Mouse (Mus musculus): Measurements from ENCODE around the gene Nwd2. TPM values are rescaled to one million over a fixed set of nuclear protein-coding genes. Genes with fewer than 3 reads are reported as not detected.

Nwd2 gene
- total RNA-seq, 2 experiments from 2014 or later, result not detected

DNA sequence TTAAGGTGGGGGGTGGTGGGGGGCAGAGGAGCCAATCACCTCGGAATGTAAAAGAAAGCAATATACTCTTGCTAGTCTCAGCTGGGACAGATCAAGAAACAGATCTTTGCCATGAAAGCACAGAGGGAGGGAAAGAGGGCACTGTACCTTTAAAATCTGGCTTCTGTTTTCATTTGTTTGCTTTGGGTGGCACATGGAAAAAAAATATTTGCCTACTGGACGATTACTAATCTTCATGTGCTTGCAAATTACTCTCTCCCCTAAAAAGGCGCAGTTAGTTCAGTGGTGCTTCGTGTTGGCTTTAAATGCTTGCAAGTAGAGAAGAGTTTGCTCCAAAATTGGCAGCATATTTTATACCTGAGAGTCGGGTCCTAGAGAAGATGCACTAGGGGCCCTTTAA lies 177.0 kb downstream of the Nwd2 start:
- no peak for DNase-seq
- intact Hi-C loops (cut with DNase I), result no loop called here

DNA sequence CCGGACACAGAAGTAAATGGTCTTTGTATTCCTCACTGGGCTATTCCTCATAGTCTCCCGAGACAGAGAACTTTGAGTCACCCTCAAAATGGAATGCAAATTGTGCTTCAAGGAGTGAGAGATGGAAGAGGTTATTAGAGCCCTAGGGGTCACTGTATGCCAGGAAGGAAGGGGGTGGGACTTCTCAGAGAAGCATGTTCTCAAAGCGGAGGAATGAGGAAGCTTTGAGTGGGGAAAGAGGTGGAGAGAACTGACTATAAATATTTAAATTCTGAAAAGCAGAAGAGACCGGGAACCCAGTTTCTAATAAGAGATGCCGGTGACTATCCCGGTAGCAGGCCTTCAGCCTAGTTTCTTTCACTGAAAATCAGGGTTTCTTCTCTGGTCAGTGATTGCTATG lies 178.1 kb downstream of the Nwd2 start:
- intact Hi-C loops (cut with DNase I), result no loop called here
- DNase-seq, result no peak

DNA sequence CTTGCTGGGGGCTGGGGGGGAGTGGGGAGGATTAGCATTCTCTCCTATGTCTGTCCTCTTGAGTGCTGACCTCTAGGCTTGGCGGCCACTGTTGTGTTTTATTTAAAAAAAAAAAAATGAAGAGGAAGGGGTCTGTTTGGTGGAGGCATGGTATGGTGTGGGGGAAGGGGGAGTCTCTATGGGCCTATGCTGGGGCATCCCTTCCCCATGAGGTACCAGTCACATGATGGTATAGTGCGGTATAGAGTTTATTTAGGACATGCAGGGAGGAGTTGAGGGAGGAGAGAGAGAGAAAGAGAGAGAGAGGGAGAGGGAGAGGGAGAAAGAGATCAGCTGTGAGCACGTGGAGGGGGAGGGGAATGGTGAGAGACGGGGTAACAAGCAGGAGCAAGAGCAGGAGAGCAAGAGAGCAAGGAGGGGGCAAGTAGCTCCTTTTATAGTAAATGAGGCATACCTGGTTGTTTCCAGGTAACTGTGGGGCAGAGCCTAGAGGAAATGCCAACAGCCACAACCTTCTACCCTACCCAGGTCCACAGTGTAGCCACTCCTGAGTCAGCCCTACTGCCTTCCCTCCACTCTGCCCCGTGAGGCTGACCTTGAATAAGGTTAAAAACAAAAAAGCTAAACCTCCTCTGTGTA lies 178.6 kb downstream of the Nwd2 start:
- intact Hi-C loops (cut with DNase I), result no loop called here
- DNase-seq, result no peak

DNA sequence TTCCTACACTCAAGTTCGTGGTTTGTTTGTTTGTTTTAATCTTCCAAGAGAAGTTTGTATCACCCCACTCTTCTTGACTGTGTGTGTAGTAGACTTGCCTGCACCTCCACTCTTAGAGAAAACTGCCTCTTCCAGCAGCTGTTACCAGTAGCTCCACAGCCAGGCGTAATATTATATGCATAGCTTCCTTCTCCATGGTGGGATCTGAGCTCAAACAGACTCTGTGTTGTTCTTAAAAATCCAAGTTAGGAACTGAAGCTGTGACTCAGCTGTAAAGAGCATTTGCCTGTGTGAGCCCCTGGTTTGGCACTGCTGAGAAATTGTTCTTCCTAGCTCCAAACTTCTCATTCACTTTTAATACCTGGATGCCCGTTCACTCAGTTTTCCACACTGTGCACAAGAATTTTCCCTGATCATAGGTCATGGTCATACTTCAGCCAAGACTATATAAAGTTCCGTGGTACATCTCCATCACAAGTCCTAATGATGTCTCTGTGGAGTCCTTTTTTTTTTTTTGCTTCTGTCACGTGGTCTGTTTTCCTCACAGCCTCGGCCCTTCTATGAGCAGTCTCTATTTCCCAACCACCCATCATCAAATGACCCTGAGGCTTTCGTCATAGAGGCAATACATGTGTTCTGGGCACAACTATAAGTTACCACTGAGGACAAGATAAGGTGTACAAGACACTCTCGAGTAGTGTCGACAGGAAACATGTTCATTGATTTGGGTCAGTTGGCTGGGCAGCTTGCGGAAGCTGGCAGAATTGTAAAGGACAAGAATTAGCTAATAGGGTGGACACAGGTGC lies 179.7 kb downstream of the Nwd2 start:
- intact Hi-C loops (cut with DNase I), result no loop called here
- no peak for DNase-seq

DNA sequence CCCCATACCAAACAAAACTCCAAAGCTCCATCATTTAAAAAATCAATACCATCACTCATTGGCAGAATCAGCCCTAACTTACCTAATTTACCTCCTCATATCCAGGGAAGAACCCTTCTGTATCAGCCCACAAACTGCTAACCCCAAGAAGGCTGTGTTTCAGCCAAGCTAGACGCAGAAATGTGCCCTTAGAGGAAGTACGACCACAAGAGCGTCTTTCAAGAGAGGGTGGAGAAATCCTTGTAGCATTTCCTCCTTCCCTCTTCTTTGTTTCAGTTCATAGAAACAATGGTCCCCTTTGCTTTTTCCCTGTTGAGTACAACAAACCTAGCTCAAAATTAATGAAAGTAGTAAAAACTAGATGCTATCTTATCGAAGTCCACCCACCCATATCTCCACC lies 182.2 kb downstream of the Nwd2 start:
- intact Hi-C loops (cut with DNase I), result no loop called here
- DNase-seq, result no peak

DNA sequence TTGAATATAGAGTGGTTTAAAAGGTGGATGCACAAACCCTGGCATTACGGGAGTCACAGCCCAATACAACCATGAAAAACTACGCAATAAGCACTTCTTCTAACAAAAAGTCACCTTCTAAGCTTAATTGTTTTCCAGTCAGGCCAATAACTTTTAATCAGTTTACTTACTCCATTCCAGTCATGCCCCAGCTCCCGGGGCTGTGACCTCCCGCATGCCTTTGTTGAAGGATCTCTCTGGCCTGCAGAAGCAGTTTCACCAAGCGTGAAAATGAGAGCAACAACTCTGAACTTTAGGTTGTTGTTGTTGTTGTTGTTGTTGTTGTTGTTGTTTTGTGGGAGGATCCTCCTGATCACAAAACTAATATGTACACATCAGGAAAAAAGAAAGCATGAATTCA lies 185.1 kb downstream of the Nwd2 start:
- DNase-seq, result no peak
- intact Hi-C loops (cut with DNase I), result no loop called here

DNA sequence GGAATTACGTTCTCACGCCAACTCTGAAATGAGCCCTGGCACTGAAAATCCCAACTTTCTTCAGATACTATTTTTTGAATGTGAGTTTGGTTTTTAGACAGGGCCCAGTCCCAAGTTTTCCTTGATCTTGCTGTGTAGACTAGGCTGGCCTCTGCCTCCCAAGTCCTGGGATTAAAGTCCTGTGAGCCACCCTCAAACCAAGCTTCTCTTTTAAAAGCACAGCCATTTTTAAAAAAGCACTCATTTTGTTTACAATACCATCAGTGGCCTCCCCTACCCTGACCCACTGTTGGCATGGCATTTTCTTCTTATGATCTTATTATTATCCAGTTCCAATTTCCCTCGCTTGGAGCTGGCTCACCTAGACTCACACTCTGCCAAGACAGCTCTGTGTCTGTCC lies 185.5 kb downstream of the Nwd2 start:
- no peak for DNase-seq
- intact Hi-C loops (cut with DNase I), result no loop called here

DNA sequence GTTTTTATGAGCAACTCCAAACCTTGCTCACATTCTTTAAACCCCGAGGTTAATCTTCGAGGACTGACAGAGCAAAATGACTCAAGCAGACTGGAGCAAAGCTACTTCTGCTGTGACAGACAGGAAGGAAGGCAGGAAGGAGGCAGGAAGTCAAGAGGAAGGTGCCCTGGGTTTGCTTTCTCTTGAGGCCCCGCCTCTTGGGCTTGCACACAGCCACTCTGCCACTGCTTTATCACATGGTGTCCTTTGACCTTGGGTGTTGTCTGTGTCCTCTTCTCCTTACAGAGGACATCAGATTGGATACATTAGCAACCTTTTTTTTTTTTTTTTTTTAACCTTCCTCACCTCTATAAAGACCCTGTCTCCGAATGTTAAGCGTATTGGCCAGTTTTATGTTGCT lies 188.2 kb downstream of the Nwd2 start:
- intact Hi-C loops (cut with DNase I), result no loop called here
- DNase-seq, result no peak

DNA sequence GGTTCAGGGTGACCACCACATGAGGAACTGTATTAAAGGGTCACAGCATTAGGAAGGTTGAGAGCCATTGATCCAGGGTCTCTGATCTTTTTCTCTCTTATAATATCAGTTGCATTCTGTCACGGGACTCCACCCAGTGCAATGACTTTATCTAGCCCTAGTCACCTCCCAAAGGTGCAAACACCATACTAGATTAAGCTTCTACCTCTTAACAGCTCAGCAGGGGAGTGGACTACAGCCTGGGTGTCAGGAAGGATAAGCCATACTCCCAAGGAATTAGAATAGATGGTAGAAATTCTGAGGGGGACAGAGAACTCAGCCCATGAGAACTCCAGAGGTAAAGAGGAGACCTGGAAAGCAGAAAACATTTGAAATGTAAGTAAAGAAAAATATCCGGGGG lies 188.9 kb downstream of the Nwd2 start:
- DNase-seq, result no peak
- intact Hi-C loops (cut with DNase I), result no loop called here

DNA sequence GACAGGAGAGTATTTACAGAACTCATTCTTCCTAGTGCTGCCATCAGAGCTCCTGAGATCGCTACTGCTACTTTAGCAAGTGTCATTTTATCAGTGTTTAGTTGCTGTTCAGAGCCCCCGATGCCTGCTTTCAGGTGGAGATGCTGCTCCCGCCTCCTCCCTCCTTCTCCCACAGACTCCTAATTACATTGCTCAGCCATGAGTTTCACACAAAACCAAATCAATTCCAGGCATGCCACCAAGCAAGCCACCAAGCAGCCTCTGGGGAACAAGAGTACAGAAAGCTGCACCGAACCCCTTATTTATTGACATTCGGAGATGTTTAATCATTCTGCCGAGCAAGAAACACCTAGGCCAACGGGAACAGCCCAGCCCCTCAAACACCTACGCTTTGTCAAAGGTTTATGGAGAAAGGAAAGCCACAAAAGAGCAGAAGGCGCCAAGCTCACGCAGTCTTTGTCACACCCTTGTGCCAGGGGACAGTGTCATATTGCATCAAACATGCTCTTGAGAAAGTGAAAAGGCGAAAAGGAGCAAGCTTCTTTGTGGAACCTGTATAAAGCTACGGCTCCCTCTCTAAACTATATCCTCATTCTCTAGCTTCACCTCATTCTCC lies 191.0 kb downstream of the Nwd2 start:
- intact Hi-C loops (cut with DNase I), result no loop called here

DNA sequence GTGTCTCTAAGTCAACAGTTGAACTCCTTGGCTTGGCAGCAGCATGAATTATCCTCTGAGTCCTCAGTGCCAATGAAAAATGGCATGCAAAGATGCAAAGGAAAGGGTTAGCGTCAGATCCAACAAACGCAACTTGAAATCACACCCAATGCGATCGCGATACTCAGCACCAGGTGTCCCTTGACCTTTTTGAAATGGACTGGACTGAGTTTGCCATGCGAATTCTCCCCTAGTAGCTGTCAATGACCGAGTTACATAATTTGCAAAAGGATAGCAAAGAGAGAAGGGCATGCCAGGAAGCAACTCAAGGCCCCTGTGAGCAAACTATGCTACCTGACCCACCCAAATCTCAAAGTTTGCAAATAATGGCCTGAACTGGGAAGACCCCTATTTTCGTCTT lies 198.2 kb downstream of the Nwd2 start:
- intact Hi-C loops (cut with DNase I), result no loop called here

More for the DNA sequence above, 191.0 kb downstream of the Nwd2 start:
- no peak for DNase-seq

DNA sequence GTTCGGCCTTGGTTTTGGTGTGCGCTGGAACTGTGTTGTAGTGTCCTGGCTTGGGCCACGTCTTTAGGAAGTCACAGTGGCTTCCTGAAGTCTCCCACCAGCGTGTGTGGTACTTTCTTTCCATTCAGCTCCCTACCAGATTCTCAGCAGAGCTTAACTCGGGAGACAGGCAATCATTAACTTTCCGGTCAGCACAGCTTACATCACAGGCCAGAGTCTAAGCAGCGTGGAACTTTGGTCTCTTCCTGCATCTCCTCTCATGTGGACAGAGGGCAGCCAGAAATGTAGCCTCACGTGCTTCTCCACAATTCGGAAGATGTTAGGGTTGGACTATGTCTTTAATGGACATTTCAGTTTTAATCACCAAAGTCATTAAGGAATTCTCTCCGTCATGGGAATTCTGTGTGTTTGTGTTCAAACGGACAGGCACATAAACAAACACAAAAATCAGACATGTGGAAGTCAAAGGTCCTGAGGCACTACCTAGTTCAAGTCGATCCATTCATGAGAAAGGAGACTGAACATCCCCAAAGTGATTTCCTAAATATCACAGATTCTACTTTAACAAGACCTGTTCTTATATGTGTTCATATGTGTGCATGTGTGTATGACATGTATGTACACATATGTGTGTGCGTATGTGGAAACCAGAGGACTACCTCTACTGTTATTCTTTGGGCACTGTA lies 198.8 kb downstream of the Nwd2 start:
- no peak for DNase-seq
- intact Hi-C loops (cut with DNase I), result no loop called here

More for the DNA sequence above, 198.2 kb downstream of the Nwd2 start:
- DNase-seq, result no peak

DNA sequence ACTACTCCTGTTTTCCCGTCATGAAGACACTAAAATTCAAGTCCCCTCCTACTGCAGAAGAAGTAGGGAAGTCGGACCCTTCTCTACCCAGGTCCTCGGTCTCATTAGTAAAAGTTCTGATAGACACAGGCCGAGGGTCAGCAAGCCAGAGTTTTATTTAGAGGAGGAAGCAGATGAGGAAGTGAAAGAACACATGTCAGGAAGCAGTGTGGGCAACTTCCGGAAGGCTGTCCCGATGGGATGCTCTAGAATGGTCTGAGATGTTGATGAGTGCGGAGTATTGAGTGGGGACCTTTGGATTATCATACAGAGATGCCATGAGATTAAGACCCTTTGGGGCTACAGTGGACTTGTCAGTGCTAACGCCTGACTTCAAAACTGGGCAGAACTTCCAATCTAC lies 210.0 kb downstream of the Nwd2 start:
- intact Hi-C loops (cut with DNase I), result no loop called here

More for the DNA sequence above, 210.0 kb downstream of the Nwd2 start:
- DNase-seq, result no peak

Other genes starting within 250 kb of the Nwd2 start
- 1 to 10 TPM; 1.4 to 1.5 TPM for gene 0610040J01Rik, start 163.3 kb downstream of the Nwd2 start, total RNA-seq (2021)

Measured in heart, postnatal 14 days (tissue).